Mouse (Mus musculus) E14TG2a.4 (cell line): Measurements from ENCODE around the gene Kpna6.

Experiments
- CTCF ChIP-seq: conservative IDR thresholded peaks from 2 replicates; pipeline ENCODE4 v1.5.1; 2014; ENCODE audit warnings: low read length
- NANOG ChIP-seq: IDR thresholded peaks from 2 replicates; pipeline ENCODE4 v1.6.1; 2014; ENCODE audit warnings: borderline replicate concordance, low read length, mixed read lengths
- POU5F1 ChIP-seq: IDR thresholded peaks from 2 replicates; pipeline ENCODE4 v1.6.1; 2014; ENCODE audit warnings: low read length, borderline replicate concordance

- TF ChIP-seq CTCF (no peak), NANOG (no peak), POU5F1 (no peak)
Observed at GRCm38 (mm10) chr4:129615801-129616290, 56.7 kb downstream of the Kpna6 start.
